Mouse (Mus musculus) CH12.LX (cell line): ENCODE measurements around the gene Pde4d.

Experiments
- CTCF ChIP-seq, 2 experiments: IDR thresholded peaks in 1 of 2; conservative IDR thresholded peaks in 1 of 2; 2 replicates each; pipeline ENCODE4 v1.5.1; 2011 to 2012; ENCODE audit warnings: low read depth in 2 of 2, low read length in 2 of 2, improper control_type of control experiment in 1 of 2, inconsistent platforms in 1 of 2, mild to moderate bottlenecking in 1 of 2, moderate library complexity in 1 of 2
- MAX ChIP-seq: IDR thresholded peaks from 2 replicates; pipeline ENCODE4 v1.6.1; 2011; ENCODE audit warnings: low read length, improper control_type of control experiment
- MAZ ChIP-seq: IDR thresholded peaks from 2 replicates; pipeline ENCODE4 v1.6.1; 2012; ENCODE audit warnings: low read depth, mild to moderate bottlenecking, inconsistent platforms, low read length, improper control_type of control experiment, moderate library complexity
- MEF2A ChIP-seq: IDR thresholded peaks from 2 replicates; pipeline ENCODE4 v1.6.1; 2014; ENCODE audit warnings: low read depth, mild to moderate bottlenecking, inconsistent platforms, low read length, improper control_type of control experiment, borderline replicate concordance
- POLR2A ChIP-seq: IDR thresholded peaks from 2 replicates; pipeline ENCODE4 v1.6.1; 2011; ENCODE audit warnings: low read depth, mild to moderate bottlenecking, improper control_type of control experiment, low read length
- TBP ChIP-seq: conservative IDR thresholded peaks from 2 replicates; pipeline ENCODE4 v1.6.1; 2011; ENCODE audit warnings: low read depth, low read length, improper control_type of control experiment
- TCF12 ChIP-seq: IDR thresholded peaks from 2 replicates; pipeline ENCODE4 v1.6.1; 2014; ENCODE audit warnings: low read depth, mild to moderate bottlenecking, inconsistent platforms, low read length, improper control_type of control experiment
- UBTF ChIP-seq: IDR thresholded peaks from 2 replicates; pipeline ENCODE4 v1.6.1; 2012; ENCODE audit warnings: low read depth, mild to moderate bottlenecking, inconsistent platforms, low read length, improper control_type of control experiment, moderate library complexity
- ZKSCAN1 ChIP-seq: IDR thresholded peaks from 2 replicates; pipeline ENCODE4 v1.6.1; 2012; ENCODE audit warnings: low read depth, inconsistent platforms, low read length, improper control_type of control experiment, borderline replicate concordance

- no peak for TF ChIP-seq MAX
- no peak for TF ChIP-seq TBP
- no peak for TF ChIP-seq ZKSCAN1
- no peak for TF ChIP-seq CTCF (conservative IDR thresholded peaks at IDR 0.05 in 1 of 2, IDR thresholded peaks at IDR 0.05 in 1 of 2; ENCODE audit: low read depth in 2 of 2, low read length in 2 of 2)
- no peak for TF ChIP-seq MAZ
- TF ChIP-seq UBTF: no peak
- TF ChIP-seq MEF2A: no peak
- TF ChIP-seq TCF12: no peak
- TF ChIP-seq POLR2A: no peak
Measured at GRCm38 (mm10) chr13:108462518-108462917, 12.8 kb downstream of the Pde4d start.
